Mouse (Mus musculus) limb, embryonic 11.5 days (tissue): ENCODE results near the gene Scarb1. TPM values are rescaled to one million over a fixed set of nuclear protein-coding genes. Genes with fewer than 3 reads are reported as not detected.

Source experiments
- ATAC-seq: fragments of 200-750 bp; cut with Nextera tagmentation; 2 replicates; pipeline ENCODE4 v1.8.0; 2017; ENCODE audit warnings: low read depth; ENCODE audit not compliant: insufficient number of reproducible peaks, low FRiP score, low TSS enrichment
- DNase-seq: peaks from one replicate; pipeline ENCODE4 v3.0.0-alpha.2; 2015; ENCODE audit warnings: low spot score
- H3K27ac ChIP-seq: fragments of 300-500 bp; sonication (generic); replicated peaks from 2 replicates; pipeline ENCODE4 v1.5.1; 2014; ENCODE audit warnings: low read depth, mild to moderate bottlenecking, low read length
- H3K27me3 ChIP-seq: fragments of 300-500 bp; sonication (generic); 2 replicates; pipeline ENCODE4 v1.6.1; 2014; ENCODE audit warnings: mild to moderate bottlenecking, low read length, mixed read lengths; ENCODE audit not compliant: control insufficient read depth, insufficient read depth
- H3K36me3 ChIP-seq: fragments of 300-500 bp; sonication (generic); 2 replicates; pipeline ENCODE4 v1.6.1; 2014; ENCODE audit warnings: mild to moderate bottlenecking, low read length, moderate library complexity, mixed read lengths; ENCODE audit not compliant: control insufficient read depth, insufficient read depth
- H3K4me1 ChIP-seq: fragments of 300-500 bp; sonication (generic); 2 replicates; pipeline ENCODE4 v1.6.1; 2014; ENCODE audit warnings: low read length, mixed read lengths; ENCODE audit not compliant: control insufficient read depth, insufficient read depth
- H3K4me2 ChIP-seq: fragments of 300-500 bp; sonication (generic); 2 replicates; pipeline ENCODE4 v1.6.1; 2014; ENCODE audit warnings: low read depth, mild to moderate bottlenecking, moderate library complexity; ENCODE audit not compliant: severe bottlenecking
- H3K4me3 ChIP-seq: fragments of 300-500 bp; sonication (generic); 2 replicates; pipeline ENCODE4 v1.5.1; 2014; ENCODE audit warnings: low read depth, low read length
- H3K9ac ChIP-seq: fragments of 300-500 bp; sonication (generic); 2 replicates; pipeline ENCODE4 v1.6.1; 2014; ENCODE audit warnings: mild to moderate bottlenecking, low read length
- H3K9me3 ChIP-seq: fragments of 300-500 bp; sonication (generic); 2 replicates; pipeline ENCODE4 v1.6.1; 2016; ENCODE audit warnings: low read length; ENCODE audit not compliant: control insufficient read depth
- WGBS: fragments of 180-500 bp; shearing (Covaris S2); extraction: QIAGEN DNeasy Blood & Tissue Kit; methylation state at CpG from one replicate; pipeline ENCODE4 v1.1.7; 2014; 5-methylcytosine and 5-hydroxymethylcytosine counted together
- polyA plus RNA-seq: library from polyadenylated mRNA; unstranded; fragments of >200 nt; fragmentation: Nextera tagmentation; extraction: Ambion mirVana; gene quantifications from 2 replicates; pipeline ENCODE4 v1.2.1, GENCODE M21; 2014

Gene Scarb1
- polyA plus RNA-seq, 1 experiment from 2014 or later, result 30.3 TPM

DNA sequence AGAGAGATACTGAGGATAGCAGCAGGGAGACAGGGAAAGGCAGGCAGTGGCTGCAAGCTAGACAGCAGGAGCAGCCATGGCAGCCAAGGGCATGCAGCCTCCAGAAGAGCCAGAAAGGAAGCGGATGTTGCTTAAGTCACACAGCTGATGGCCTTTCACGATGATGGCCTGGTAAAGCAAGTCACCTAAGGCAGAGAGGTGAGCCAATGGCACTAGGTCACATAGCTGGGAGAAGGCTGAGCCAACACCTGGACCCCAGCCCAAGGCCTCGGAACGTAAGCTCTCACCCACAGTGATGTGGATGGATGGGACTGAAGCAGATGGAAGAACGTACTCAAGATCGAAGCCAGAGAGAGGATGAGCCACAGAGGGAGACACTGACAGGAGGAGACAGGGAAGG is 17.8 kb downstream of the Scarb1 start:
- no peaks in the 10 kb centered on the region for H3K36me3 ChIP-seq

DNA sequence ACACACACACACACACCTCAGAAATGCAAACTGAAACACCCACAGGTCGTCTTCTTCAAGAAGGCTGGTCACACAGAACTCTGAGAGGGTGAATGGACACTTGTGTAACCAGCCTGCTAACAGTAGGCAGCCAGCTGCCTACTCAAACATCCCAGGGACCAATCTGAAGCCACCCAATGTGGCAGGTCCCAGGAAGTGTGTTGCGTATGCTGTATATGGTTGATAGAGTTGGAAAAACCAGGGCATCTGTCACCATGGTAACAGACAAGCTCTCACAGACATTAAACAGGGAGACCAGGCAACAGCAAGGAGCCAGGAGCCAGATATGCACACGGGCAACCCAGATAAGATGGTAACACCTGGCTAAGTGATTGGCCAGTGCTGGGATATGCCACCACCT is 19.1 kb downstream of the Scarb1 start:
- no peaks in the 10 kb centered on the region for H3K27me3 ChIP-seq
- ATAC-seq, result no peak
- no peak overlapping the region for H3K4me3 ChIP-seq

More for the DNA sequence above, 17.8 kb downstream of the Scarb1 start:
- WGBS, result 87% methylated on average over 6 of the region's 6 CpGs
- Histone ChIP-seq H3K27ac (no peak overlapping the region), H3K9me3 (no peaks in the 10 kb centered on the region), H3K4me3 (no peak overlapping the region), H3K27me3 (no peaks in the 10 kb centered on the region), H3K4me2 (no peak overlapping the region), H3K9ac (no peak overlapping the region), H3K4me1 (peaks cover 5% of the 10 kb centered on the region; the same call in 1 of the 2 replicates)
- DNase-seq, result no peak
- no peak for ATAC-seq

GRCm38 (mm10) chr5:125319057-125319800 is 21.7 kb downstream of the Scarb1 start:
- Histone ChIP-seq H3K27me3 (no peaks in the 10 kb centered on the region), H3K4me2 (no peak overlapping the region), H3K36me3 (peaks cover 2% of the 10 kb centered on the region; the same call in 1 of the 2 replicates), H3K9me3 (no peaks in the 10 kb centered on the region), H3K27ac (no peak overlapping the region), H3K9ac (no peak overlapping the region), H3K4me1 (peaks cover under 1% of the 10 kb centered on the region; the same call in 1 of the 2 replicates), H3K4me3 (no peak overlapping the region)
- no peak for DNase-seq
- 93% methylated on average over 16 of the region's 16 CpGs for WGBS
- ATAC-seq, result no peak

More for the DNA sequence above, 19.1 kb downstream of the Scarb1 start:
- Histone ChIP-seq H3K4me1 (peaks cover 5% of the 10 kb centered on the region; the same call in 1 of the 2 replicates), H3K27ac (no peak overlapping the region), H3K9ac (no peak overlapping the region), H3K4me2 (no peak overlapping the region), H3K9me3 (no peaks in the 10 kb centered on the region), H3K36me3 (no peaks in the 10 kb centered on the region)
- WGBS, result 86% methylated on average over 3 of the region's 3 CpGs
- no peak for DNase-seq

GRCm38 (mm10) chr5:125317953-125318352 is 22.9 kb downstream of the Scarb1 start:
- ATAC-seq, result no peak
- Histone ChIP-seq H3K36me3 (peaks cover 2% of the 10 kb centered on the region; the same call in 1 of the 2 replicates), H3K4me3 (no peak overlapping the region), H3K27ac (no peak overlapping the region), H3K4me1 (no peaks in the 10 kb centered on the region), H3K4me2 (no peak overlapping the region), H3K27me3 (no peaks in the 10 kb centered on the region), H3K9ac (no peak overlapping the region), H3K9me3 (no peaks in the 10 kb centered on the region)
- DNase-seq, result no peak
- 91% methylated on average over 8 of the region's 8 CpGs for WGBS

DNA sequence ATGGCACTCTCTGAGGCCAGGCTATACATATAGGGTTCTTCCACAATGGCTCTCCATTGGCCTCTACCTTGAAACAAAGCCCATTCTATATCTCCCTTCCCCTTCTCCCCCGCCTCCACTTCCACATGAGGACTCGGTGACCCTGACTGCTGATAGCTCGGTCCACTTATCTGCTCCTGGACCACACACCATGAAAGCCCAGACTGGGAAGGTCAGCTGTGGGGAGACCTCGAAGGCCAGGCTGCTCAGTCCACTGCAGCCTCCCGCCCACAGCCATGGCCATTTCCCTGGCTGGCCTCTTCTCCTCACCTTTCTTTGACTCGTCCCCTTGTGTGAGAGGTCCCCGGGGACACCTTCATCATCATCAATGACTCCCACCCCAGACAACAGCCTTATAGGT is 23.6 kb downstream of the Scarb1 start:
- H3K27me3 ChIP-seq, result no peaks in the 10 kb centered on the region

DNA sequence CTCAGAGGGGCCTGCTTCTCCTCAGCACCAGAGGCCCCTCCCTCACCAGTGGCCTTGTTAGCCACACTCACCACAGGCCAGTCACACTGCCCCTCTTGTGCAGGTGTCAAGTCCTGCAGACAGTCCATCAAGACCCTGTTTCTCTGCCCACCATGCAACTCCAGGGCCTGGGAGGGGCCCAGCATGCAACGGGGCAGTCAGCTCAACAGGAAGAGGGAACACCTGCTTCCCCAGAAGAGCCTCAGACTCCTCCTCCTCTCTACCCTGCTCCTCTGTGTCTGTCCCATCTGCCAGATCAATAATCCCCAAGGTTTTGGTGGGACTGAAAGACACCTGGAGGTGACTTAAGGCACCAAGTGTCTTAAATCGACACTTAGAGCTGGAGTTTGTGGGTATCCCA is 24.1 kb downstream of the Scarb1 start:
- H3K36me3 ChIP-seq, result peaks cover 2% of the 10 kb centered on the region; the same call in 1 of the 2 replicates
- no peaks in the 10 kb centered on the region for H3K27me3 ChIP-seq
- H3K4me2 ChIP-seq, result no peak overlapping the region
- H3K27ac ChIP-seq, result no peak overlapping the region
- ATAC-seq, result no peak
- DNase-seq, result no peak
- H3K4me1 ChIP-seq, result no peaks in the 10 kb centered on the region
- 91% methylated on average over 2 of the region's 2 CpGs for WGBS
- no peak overlapping the region for H3K9ac ChIP-seq
- H3K4me3 ChIP-seq, result no peak overlapping the region
- H3K9me3 ChIP-seq, result no peaks in the 10 kb centered on the region

More for the DNA sequence above, 23.6 kb downstream of the Scarb1 start:
- DNase-seq, result no peak
- 83% methylated on average over 7 of the region's 7 CpGs for WGBS
- no peaks in the 10 kb centered on the region for H3K9me3 ChIP-seq
- no peak overlapping the region for H3K4me2 ChIP-seq
- H3K4me3 ChIP-seq, result no peak overlapping the region
- no peak overlapping the region for H3K27ac ChIP-seq
- ATAC-seq, result no peak
- no peak overlapping the region for H3K9ac ChIP-seq
- peaks cover 2% of the 10 kb centered on the region; the same call in 1 of the 2 replicates for H3K36me3 ChIP-seq
- H3K4me1 ChIP-seq, result no peaks in the 10 kb centered on the region

DNA sequence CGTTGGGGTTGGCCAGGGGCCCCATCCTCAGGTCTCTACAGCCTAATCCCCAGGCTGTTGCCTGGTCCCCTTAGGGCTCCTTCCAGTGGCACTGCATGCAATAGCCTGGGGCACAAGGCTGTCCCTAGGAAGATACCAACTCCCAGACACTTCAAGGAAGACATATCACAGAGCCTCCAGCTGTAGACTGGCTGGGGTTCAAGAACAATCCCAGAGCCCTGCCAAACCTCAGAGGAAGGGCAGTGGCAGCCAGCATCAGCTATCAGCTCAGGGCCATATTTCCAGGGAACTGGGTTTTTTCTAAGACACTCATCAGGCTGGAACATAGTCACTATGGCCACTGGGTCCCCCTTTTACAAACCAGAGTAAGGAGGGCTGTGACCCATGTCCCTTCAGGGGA is 25.8 kb downstream of the Scarb1 start:
- H3K4me2 ChIP-seq, result no peak overlapping the region

DNA sequence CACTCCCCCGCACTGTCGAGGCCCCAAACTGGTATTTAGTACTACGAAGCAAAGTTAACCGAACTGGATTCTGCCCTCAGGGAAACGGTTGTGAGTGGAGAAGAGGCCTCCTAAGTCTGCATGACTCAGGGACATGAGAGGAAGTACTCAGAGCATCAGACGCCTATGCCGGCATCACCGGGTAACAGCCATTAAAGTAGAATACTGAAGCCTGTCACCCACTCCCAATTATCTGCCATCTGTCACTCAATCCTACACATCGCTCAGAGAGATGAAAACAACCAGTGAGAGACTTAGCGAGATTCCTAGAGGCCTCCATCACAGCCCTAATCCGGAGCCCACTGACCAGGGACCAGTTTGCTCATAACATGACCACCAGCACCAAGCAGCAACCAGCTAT is 26.9 kb downstream of the Scarb1 start:
- no peaks in the 10 kb centered on the region for H3K9me3 ChIP-seq
- ATAC-seq (no peak), DNase-seq (no peak)
- no peak overlapping the region for H3K4me2 ChIP-seq
- no peak overlapping the region for H3K4me3 ChIP-seq
- H3K36me3 ChIP-seq, result peaks cover 2% of the 10 kb centered on the region; the same call in 1 of the 2 replicates
- H3K27me3 ChIP-seq, result no peaks in the 10 kb centered on the region
- no peaks in the 10 kb centered on the region for H3K4me1 ChIP-seq
- WGBS, result 89% methylated on average over 11 of the region's 11 CpGs
- H3K9ac ChIP-seq, result no peak overlapping the region
- no peak overlapping the region for H3K27ac ChIP-seq

More for the DNA sequence above, 25.8 kb downstream of the Scarb1 start:
- no peaks in the 10 kb centered on the region for H3K9me3 ChIP-seq
- 83% methylated on average over 1 of the region's 1 CpGs for WGBS
- H3K4me3 ChIP-seq, result no peak overlapping the region
- H3K27me3 ChIP-seq, result no peaks in the 10 kb centered on the region
- H3K4me1 ChIP-seq, result no peaks in the 10 kb centered on the region
- no peak overlapping the region for H3K9ac ChIP-seq
- H3K36me3 ChIP-seq, result peaks cover 2% of the 10 kb centered on the region; the same call in 1 of the 2 replicates
- no peak overlapping the region for H3K27ac ChIP-seq
- DNase-seq, result no peak
- no peak for ATAC-seq
